Mouse (Mus musculus) G1E (cell line): ENCODE results near the gene Skil.

Source experiments
- CTCF ChIP-seq: IDR thresholded peaks from 2 replicates; pipeline ENCODE4 v1.5.1; 2012; ENCODE audit warnings: low read depth, low read length, inconsistent platforms, mixed read lengths
- GATA2 ChIP-seq: IDR thresholded peaks from 2 replicates; pipeline ENCODE4 v1.6.1; 2012; ENCODE audit warnings: low read depth, low read length, inconsistent platforms, borderline replicate concordance
- TAL1 ChIP-seq: conservative IDR thresholded peaks from 2 replicates; pipeline ENCODE4 v1.6.1; 2012; ENCODE audit warnings: low read depth, low read length, inconsistent platforms, mixed read lengths

- TF ChIP-seq CTCF = no peak
- TF ChIP-seq GATA2 = no peak
- no peak for TF ChIP-seq TAL1
These were observed 68.0 kb downstream of the Skil start for GRCm38 (mm10) chr3:31162860-31163259.
